Mouse (Mus musculus): ENCODE measurements around the gene Rpusd2.

The Rpusd2 gene

DNA sequence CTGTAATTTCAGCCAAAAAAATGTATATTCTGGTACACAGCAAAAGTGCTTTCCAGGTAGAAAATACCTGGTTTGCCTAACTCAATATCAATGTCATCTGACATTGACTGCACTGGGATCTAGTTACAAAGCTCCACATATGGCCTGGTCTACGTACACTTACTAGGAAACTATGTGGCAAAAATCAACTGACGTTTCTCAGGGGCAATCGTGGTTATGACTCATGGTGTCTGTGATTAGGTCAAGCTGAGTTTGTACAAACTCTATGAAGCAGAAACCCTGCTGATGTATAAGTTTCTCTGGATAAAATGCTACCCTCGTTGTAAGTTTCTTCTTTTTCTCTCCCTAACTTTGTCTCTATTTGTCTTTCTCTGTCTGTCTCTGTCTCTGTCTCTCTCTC lies 2.4 kb upstream of the Rpusd2 start:
- DNase-seq (ENCODE audit: low spot score) = no peak

DNA sequence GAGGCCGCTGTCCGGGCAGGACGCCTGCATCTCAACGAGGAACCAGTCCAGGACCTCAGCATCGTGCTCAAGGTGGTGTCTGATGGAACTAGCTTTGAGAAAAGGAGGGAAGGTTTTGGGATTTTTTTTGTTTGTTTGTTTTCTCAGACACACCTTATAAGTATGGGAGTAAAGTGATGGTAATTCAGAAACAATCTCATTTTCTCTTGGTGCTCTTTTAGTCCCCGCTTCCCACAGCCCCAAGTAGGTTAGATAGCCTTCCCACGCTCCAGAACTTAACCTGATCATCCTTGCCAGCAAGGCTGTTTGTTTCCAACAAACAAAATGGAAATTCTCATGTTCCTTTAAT lies 781 bp downstream of the Rpusd2 start:
- DNase-seq (ENCODE audit: low spot score) = no peak

DNA sequence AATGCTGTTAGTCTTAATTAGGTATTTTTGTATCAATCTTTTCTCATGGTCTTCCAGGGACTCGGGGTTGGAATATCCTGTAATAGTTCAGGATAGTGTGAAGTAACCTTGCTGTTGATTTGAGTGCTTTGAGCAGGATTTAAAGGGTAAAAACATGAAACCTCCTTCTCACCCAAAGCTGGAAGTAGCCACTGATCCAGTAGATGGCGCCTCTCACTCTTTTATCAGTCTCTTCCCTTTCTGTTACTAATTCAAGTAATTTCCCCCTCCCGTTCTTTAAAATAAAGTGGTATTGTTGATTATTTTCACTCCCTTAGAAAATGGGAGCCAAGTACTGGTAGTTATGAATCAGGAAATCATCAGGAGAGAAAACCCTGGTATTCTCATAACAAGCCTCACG lies 6.3 kb downstream of the Rpusd2 start:
- no peak for DNase-seq (ENCODE audit: low spot score)

DNA sequence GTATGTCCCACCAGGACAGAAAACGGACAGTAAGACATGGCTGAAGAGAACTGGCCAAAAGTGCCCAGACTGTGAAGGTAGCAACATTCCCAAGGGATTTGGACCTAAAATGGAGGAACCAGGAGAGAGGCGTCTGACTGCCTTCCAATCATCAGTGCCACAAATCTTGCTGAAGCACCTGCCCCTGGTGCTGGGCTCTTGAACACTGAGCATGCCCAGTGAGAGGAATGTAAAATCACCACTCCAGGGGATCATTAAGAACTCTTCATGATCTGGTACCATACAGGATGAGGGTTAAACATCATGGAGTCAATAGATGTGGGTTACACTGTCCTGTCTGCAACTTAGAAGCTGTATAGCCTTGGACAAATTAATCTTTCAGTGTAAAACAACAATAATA lies 10.6 kb downstream of the Rpusd2 start:
- no peak for DNase-seq (ENCODE audit: low spot score)

DNA sequence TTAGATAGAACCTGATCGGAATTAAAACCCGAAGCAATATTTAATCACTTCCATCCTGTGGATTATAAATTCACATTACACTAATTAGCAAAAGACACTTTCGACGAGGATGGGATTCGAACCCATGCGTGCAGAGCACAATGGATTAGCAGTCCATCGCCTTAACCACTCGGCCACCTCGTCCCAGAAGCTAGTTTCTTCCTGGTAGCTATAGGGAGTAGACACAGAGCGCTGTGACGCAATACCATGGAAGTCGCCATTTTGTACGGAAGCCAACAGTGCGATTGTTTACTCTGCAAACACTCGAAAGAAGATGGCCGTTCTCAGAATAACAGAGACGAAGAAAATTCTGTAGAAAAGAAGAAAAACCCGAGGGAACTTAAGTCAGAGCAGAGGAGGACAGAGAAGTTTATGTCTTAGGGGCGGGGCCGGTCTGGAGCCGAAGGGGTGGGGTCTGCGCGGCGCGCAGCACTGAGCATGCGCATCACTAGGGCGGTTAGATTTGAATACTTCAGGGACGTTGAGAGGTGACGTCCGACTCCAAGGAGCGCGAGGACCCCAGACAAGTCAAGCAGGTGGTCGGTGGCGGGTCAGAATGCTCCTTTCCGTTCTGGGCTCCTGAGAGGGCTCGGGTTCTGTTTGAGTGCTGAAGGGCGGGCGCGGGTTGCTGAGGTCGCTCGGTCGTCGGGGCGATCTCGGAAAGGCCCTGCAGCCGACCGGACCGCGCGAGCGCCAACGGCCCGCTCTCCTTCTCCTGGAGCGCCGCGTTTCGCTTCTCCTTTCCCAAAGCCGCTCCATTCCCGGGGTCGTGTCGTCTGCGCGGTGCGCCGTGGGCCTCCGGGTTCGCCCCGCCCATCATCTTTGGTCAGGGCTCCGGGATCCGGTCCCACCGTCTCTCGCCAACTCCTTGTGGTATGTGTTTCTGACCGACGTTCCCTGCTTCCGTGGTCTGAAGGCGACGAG lies 12.3 kb downstream of the Rpusd2 start, which contains the start of gene Knl1:
Gene Knl1 (plus strand): TSS at position 471 of the 963 bp plus-strand sequence.
- peak; percentile 92 for DNase-seq (ENCODE audit: low spot score)

DNA sequence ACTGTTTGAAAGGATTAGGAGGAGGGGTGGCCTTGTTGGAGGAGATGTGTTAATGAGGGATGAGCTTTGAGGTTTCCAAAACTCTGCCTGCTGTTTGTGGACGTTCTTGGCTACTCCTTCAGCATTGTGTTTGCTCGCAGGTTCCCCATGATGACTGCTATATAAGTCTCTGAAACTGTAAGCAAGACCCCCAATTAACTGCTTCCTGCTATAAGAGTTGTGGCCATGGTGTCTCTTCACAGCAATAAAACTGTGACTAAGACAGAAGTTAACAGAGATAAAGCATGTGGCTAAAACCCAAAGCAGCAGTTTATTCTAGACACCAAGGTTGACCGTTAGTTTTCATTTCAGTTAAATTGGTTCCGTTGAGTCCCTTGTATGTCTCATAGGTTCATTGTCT lies 13.3 kb downstream of the Rpusd2 start:
- no peak for DNase-seq (ENCODE audit: low spot score)

DNA sequence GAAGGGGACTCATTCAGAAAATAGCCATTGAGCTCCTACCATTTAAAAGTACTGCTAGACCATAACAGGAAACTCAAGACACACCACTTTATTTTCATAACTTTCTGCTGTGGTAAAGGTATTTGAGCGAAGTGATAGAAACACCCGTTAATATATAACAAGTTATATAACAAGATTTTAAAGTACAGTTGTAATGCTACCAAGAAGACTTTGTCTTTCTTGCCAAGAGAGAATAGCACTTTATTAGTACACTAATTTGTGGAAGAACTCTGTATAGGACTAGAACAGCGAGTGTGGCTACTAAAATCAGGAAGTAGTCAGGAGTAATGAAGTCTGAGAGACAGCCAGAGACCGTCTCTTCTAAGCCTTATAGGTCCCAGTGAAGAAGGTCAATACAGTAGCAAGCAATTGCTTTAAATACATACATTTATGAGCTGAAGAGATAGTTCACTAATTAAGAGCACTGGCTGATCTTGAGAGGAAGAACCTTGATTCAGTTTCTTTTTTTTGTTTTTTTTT lies 15.6 kb downstream of the Rpusd2 start:
- DNase-seq (ENCODE audit: low spot score) = no peak

DNA sequence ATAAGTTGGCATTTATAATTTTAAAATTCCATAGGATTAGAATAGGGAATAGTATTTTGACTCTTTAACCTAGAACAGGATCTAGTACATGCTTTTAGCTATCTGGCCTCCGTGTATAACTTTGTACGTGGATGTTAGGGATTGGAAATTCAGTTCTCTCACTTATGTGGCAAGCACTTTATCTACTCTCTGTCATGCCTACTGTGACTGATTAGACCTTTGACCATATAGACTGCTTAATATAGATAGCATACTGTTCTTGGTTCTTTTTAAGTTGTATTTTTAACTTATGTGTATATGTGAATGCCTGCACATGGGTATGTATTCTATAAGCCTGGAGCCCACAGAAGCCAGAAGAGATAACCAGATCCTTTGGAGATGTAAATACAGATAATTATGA lies 25.5 kb downstream of the Rpusd2 start:
- DNase-seq (ENCODE audit: low spot score) = no peak

DNA sequence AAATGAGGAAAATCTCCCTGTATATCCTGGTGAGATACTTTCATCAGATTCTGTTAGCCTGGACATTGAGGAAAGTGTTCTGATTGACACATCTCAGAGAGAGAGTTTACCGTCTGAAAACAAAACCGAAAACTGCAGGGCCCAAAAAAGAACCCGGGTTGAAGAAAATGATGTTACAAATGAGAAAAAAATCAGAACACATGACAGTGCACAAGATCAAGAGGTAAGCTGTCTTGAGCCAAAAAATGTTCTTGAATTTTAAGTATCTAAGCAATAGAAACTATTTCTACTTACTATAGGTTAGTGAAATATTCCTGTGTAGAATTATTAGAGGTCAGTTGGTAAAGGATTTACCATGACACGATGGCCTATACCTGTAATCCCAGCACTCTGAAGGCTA lies 37.8 kb downstream of the Rpusd2 start:
- no peak for DNase-seq (ENCODE audit: low spot score)

DNA sequence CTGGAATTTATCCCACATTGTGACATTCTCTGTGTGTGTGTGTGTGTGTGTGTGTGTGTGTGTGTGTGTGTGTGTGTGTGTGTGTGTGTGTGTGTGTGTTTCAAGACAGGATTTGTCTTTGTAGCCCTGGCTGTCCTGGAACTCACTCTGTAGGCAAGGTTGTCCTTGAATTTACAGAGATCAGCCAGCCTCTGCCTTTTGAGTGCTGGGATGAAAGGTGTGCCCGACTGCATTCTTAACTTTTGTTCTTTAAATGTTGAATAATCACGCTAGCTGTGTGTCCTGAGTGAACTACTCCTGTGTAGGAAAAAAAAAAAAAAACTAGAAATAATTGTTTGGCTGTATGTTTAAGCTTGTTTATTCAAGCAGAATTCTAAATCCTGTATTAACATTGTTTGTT lies 51.6 kb downstream of the Rpusd2 start:
- no peak for DNase-seq (ENCODE audit: low spot score)
